Mouse (Mus musculus) CD4-positive helper T cell, adult 2 months (primary cell): ENCODE measurements at regions not wholly inside any gene's neighbourhood (a gene's known extent, or its start where the extent isn't known, plus 50 kb on each side); places are given as distances from the start of the nearest gene placed in this dataset.

Experiments used
- DNase-seq: peaks from one replicate; pipeline ENCODE4 v3.0.0-alpha.2; 2012; ENCODE audit warnings: low read depth, missing footprints, low spot score

DNA sequence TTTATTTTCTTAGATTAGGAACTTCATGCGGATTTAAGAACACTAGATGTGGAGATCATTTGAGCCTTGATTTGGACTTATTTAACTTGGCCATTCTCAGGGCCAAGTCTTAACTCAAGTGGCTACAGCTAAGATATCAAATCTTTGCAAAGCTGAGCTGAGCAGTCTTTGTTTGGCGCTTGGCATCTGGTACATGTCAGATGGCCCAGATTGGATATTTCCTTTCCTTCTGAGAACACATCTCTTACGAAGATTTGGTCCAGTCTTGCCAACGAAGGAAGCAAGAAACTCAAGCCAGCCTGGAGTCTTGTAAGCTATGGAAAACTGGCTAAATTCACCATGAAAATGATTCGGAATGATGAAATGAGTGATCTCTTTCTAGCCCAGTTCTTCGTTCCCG is 59.1 kb upstream of the Cdc42ep3 start:
- DNase-seq: no peak

- DNase-seq: no peak
Measured at GRCm38 (mm10) chr17:79417953-79418352, 63.1 kb upstream of the Cdc42ep3 start.

GRCm38 (mm10) chr17:79421618-79422017 is 66.7 kb upstream of the Cdc42ep3 start:
- DNase-seq: no peak

GRCm38 (mm10) chr17:79439182-79439581 is 84.3 kb upstream of the Cdc42ep3 start:
- no peak for DNase-seq

- no peak for DNase-seq
Measured at GRCm38 (mm10) chr17:79442507-79443115, 87.7 kb upstream of the Cdc42ep3 start.

GRCm38 (mm10) chr17:79447170-79447569 is 92.3 kb upstream of the Cdc42ep3 start:
- DNase-seq: no peak

DNA sequence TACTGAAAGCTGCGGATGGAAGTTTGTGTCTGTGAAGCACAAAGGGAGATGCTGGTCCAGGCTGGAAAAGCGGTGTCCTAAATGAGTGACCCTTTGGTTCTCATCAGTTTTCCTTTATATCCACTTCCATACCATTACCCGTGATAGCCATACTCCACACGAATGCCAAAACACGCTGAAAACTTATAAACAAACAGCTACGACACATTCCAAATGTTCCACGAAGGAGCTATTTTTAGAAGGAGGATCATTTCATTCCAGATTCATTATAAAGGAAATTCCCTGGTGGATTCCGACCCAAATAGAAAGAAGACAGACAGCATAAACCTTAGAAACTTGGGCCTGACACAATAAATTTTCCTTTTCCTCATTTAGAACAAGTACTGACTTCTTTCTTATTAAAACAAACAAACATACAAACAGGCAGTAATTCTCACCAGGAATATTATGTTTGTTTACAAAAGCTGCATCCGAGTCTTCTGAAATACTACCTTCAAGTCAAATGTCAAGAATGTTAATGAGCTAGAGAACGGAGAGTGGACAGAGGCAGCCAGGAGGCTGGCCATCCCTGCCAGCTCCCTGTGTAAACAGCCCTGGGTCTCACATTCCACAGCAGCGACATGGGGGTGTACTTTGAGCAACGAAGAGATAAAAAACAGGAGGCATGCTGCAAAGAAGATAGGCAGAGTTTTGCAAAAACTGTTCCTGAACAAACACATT is 96.4 kb upstream of the Cdc42ep3 start:
- no peak for DNase-seq

DNA sequence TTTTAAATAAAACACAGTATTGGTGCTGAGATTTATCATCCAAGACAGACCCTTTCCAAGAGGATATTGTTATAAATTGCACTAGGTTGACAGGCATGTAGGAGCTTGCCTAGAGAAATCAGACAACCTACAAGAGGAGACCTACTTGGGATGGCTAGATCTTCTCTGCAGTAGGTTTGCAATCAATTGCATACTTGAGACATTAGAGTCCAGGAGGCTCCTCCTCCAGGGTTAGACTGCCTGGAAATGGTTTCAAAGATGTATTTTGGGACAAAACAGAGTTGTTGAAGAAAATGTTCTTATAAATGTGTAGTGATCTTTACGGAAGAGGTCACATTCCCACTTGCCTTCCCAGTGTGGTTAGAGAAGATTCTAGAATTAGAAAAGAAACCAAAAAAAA is 98.9 kb upstream of the Cdc42ep3 start:
- no peak for DNase-seq

DNA sequence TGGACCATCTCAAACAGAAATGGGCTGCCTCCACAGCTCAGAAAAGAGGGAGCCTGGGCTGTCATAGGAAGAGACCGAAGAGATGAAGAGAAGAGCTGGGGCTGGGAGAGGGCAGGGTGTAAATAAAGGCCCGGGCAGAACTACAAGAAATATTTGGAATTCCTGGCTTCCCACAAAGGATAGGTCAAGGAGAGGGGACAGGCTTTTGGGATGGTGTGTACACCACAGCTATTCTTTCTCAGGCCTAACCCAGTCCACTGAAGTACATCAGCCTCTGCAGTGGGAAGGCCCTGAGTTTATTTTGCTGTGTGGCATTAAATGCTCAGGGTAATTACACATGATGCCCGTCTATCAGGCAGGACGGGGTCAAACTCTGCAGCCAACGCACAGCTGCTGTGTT is 99.6 kb upstream of the Cdc42ep3 start:
- DNase-seq: no peak

- peak; percentile 6 for DNase-seq
Measured at GRCm38 (mm10) chr17:79455229-79455628, 100.3 kb upstream of the Cdc42ep3 start.

- DNase-seq: no peak
Measured at GRCm38 (mm10) chr17:79457636-79458035, 102.7 kb upstream of the Cdc42ep3 start.

GRCm38 (mm10) chr17:79461681-79462091 is 106.8 kb upstream of the Cdc42ep3 start:
- DNase-seq: no peak

DNA sequence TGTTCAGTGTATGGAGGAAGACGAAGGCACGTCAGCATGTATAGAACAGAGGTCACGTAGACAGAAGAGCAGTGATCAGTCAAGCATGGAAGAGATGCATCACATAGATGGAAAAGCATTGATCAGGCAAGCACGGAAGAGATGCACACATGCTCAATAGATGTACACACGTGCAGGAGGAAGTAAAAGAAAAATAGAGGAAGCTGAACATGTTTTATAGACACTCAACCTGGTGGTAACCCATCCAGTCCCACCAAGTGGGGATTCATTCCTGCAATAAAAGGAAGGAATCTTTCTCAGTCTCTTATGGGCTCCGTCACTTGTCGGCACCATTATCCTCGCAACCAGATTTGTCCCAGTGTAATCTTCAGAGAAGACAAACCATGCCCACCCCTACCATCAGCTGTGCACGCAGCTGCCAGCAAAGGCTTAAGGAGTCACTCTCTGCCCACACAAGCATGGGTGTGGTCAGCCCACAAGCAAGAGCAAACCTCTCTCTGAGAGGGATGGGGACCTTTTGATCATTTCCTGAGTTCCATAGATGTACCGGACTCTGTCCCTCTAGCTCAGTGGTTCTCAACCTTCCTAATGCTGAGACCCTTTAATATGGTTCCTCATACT is 108.3 kb upstream of the Cdc42ep3 start:
- no peak for DNase-seq

GRCm38 (mm10) chr17:79465666-79466065 is 110.8 kb upstream of the Cdc42ep3 start:
- DNase-seq: no peak

DNA sequence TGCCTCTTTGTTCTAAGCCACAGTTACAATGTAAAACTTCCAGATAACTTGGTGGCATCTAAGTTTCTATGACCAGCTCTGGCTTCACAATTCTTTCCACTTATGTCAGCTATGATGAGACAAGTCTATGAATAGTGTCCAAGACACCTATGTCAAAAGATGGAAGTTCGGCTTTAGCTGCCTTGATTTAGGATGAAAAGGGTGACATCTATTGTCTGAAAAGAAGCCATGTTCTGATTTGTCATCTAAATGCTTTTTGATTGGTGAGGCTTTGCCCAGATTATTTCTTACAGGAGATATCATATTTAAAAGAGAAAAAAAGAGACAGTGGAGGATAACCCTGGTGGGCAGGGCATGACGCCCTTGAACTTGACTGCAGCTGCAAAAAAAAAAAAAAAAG is 116.7 kb upstream of the Cdc42ep3 start:
- DNase-seq: no peak

DNA sequence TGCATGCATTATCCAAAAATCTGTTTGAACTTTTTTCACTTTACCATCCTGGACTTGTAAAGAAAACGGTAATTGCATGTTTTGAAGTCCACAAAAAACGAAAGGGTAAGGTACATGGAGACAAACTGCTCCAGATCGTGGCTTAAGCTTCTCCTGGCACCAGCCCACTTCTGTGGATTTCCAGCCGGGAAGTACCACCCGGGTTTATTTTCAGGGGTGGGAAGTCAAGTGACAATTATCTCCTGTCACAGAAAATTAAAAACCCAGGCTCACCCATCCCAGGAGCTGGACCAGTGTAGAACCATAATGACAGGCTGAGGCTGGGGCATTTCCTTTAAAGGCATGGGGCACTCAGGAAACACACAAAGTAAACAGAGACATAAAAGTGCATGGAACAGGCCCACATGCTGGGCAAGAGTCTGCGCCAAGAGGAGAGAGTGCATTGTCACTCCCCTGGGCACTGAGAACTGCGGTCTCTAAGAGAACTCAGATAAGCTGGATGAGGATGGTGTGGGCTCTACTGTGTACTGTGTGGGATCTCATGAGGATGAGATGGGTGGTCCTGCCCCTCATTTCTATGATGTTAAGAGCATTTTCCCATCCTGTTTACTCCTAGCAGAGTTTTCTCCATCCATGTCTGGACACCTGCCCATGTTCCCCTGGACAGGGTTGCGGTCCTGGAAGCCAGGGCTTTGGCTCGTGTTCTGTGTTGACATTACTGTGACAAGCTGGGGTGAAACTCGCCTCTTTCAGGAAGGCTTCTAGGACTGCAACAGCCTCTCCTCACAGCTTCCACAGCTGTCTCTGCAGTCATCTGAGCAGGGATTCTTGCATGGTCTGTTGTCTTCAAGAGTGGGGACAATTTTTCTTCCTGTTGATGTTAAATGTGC is 117.5 kb upstream of the Cdc42ep3 start:
- DNase-seq: no peak

GRCm38 (mm10) chr17:79476671-79477070 is 121.8 kb upstream of the Cdc42ep3 start:
- DNase-seq: no peak

- no peak for DNase-seq
Measured at GRCm38 (mm10) chr17:79481112-79481738, 126.3 kb upstream of the Cdc42ep3 start.

DNA sequence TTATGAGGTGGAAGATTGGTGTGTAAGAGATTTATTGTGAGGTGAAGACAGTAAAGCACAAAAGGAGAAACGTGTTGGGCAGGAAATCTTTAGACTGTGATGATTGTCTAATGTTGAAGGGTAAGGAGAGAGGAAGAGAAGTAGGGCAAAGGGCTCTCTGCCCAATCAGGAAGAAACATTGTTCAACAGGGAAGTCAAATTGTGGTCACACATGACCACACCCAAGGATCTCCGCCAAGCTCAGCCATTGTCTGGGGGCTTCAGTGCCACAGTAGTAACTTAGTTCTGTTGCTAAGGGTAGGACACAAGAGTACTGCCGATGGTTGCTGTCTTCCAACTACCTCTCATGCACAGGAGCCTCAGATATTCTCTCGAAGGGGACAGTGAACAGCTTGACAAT is 127.0 kb upstream of the Cdc42ep3 start:
- DNase-seq: no peak

DNA sequence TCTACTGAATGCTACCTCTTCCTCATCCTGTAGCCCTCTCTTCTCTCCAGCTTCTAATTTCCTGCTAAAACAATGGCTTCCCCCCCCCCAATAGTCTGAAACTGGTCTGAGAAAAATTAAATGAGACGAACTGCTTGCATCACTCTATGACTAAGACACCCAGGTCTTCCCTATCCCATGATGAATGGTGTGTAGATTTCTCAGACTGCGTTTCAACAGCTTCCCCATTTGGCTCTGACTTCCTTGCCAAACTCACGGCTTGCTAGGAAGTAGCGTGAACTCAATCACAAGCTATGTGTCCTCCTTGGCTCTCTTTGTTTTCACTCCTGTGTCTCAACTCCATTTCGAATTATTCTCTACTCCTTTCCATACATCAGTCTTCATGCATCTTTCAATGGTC is 126.4 kb upstream of the Rmdn2 start:
- DNase-seq: no peak

- no peak for DNase-seq
Measured at GRCm38 (mm10) chr17:79489306-79489705, 122.4 kb upstream of the Rmdn2 start.

DNA sequence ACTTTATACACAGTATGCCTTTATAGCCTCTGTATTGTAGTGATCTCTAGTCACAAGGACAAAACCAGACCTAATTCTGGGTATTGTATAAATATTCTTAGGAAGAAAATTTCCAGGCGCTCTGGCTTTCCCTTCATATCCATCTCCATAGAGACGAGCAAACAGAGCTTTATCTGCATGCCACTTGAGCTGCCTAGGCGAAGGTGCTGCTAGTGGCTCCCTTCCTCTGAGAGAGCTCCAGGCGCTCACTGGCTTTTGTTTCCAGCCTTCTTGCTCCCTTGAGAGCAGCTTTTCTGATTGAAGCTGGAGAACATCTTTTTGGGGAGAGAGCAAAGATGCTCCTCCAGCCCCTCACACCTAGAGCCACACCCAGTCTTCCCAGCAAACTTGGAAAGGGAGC is 114.0 kb upstream of the Rmdn2 start:
- DNase-seq: no peak
